Mouse (Mus musculus) cortical plate, adult 2 months (tissue): ENCODE measurements around the gene Ccdc130.

Experiments
- CTCF ChIP-seq: fragments of 200-500 bp; IDR thresholded peaks from 2 replicates; pipeline ENCODE4 v1.5.1; 2011; ENCODE audit warnings: mild to moderate bottlenecking, control low read depth, low read length; ENCODE audit not compliant: insufficient read depth; ENCODE audit errors: extremely low read depth
- POLR2A ChIP-seq: fragments of 200-500 bp; IDR thresholded peaks from 2 replicates; pipeline ENCODE4 v1.6.1; 2011; ENCODE audit warnings: mild to moderate bottlenecking, low read length, control low read depth; ENCODE audit not compliant: insufficient read depth; ENCODE audit errors: extremely low read depth

DNA sequence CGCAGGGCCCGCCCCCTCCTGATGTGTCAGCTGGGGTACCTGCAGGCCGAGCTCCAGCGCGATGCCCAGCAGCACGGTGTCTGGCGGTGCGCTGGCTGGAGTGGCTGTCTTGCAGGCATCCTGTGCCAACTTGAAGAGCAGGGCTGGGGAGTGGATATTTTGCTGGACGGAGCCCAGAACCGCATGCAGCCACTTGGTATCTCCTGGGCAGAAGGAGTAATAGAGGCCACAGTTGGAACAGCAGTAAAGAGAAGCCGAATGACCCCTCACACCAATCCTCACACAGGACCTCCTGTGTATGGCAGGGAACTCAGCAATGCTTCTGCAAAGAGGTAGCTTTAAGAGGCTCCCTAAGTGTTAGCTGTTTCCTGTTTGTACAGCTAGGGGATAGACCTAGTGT, 53.0 kb downstream of the Ccdc130 start:
- no peak for TF ChIP-seq CTCF
- no peak for TF ChIP-seq POLR2A
